Mouse (Mus musculus) kidney, adult 9 months (tissue): Measurements from ENCODE around the gene Vav1.
"Not testable (repeated sequence)": the region's sequence is repeated elsewhere in the genome, so short reads cannot be mapped to it uniquely, and the experiment has no call there.

Source experiments
- DNase-seq: peaks from one replicate; pipeline ENCODE4 v3.0.0; 2022

Gene Vav1

DNA sequence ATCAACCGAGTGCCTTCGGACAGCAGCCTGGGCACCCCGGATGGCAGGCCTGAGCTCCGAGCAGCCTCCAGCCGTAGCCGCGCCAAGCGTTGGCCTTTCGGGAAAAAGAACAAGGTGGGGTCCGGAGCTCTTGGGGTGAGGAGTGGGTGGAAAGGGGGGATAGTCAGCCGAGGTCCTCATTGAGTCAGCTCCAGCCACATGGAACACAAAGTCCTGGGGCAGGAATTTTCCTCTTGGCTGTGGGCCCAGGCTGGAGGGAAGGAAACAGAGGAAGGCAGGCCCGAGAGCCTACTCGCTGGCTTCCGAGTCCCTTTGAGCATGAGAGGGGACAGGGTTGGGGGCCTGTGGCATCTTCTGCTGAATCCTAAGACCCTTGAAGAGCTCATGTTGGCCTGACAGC, 23.5 kb upstream of the Vav1 start:
- DNase-seq = peak; percentile 44

GRCm38 (mm10) chr17:57256921-57257485, 21.9 kb upstream of the Vav1 start:
- DNase-seq = no peak

DNA sequence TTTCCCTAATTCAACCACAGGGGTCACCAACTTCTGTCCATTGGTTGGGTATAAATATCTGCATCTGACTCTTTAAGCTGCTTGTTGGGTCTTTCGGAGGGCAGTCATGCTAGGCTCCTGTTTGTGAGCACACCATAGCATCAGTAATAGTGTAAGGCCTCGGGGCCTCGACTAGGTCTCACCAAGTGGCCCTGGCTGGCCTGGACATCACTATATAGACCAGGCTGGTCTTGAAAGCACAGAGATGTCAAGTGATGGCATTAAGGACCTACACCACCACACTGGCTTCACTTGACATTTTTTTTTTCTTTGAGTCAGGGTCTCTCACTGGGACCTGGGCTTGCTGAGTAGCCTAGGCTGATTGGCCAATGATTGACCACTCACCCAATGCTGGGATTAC, 20.7 kb upstream of the Vav1 start:
- DNase-seq = no peak

DNA sequence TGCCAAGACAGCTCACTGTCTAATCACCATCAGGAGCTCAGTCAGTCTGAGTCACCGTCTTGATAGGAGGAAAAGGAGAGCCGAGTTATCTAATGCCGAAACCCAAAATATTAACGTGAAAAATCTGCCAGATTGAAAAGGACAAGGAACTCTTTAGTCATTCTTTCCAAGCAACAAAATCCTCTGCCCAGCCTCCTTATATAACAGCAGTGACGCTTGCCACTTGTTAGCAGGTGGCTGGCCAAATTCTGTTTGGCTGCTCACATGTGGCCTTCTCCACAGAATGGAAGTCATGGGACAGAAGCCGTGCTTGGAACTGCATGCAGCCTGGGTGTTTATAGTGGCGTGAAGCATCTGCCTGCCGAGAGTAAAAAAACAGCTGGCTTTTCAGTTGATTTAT, 19.2 kb upstream of the Vav1 start:
- DNase-seq = no peak

- no peak for DNase-seq
Measured at GRCm38 (mm10) chr17:57260351-57260750, 18.5 kb upstream of the Vav1 start.

DNA sequence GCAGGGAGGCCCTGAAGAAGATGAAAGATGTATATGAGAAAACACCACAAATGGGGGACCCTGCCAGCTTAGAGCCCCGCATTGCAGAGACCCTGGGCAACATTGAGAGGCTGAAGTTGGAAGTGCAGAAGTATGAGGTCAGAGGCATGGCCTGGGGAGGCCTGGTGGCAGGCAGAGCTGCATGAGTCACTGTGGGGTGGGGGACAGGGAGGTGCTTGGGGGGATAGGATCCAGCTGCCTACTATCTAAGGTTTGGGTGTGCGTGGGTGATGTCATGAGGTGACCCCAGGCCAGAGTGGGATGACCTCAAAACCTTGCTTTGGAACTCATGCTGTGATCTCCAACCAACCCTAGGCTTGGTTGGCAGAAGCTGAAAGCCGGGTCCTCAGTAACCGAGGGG, 17.6 kb upstream of the Vav1 start:
- no peak for DNase-seq

GRCm38 (mm10) chr17:57261796-57262195, 17.1 kb upstream of the Vav1 start:
- DNase-seq = no peak

- DNase-seq = no peak
Measured at GRCm38 (mm10) chr17:57262901-57263550, 15.9 kb upstream of the Vav1 start.

- no peak for DNase-seq
Measured at GRCm38 (mm10) chr17:57264164-57264563, 14.7 kb upstream of the Vav1 start.

GRCm38 (mm10) chr17:57264972-57265945, 13.6 kb upstream of the Vav1 start:
- peak; percentile 94 for DNase-seq

GRCm38 (mm10) chr17:57267556-57268126, 11.3 kb upstream of the Vav1 start:
- DNase-seq = no peak

DNA sequence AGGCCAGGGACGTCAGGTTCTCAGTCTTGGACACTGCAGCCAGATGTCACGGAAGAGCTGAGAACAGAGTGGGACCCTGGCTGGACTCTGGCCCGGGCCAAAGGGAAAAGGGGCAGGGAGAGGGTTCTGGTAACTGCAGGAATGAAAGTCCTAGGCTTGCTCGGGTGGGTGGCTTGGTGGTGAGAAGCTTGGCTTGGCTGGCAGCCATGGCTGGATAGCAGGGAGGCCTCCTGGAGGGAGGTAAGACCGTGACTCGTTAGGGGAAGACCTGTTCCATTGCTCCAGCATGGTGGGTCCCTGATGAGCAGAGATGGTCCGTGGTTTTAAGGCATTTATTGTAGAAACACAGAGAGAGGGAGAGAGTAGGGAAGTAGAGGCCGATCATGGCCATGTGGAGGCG, 7.6 kb upstream of the Vav1 start:
- DNase-seq = no peak

GRCm38 (mm10) chr17:57273846-57274245, 5.1 kb upstream of the Vav1 start:
- no peak for DNase-seq

DNA sequence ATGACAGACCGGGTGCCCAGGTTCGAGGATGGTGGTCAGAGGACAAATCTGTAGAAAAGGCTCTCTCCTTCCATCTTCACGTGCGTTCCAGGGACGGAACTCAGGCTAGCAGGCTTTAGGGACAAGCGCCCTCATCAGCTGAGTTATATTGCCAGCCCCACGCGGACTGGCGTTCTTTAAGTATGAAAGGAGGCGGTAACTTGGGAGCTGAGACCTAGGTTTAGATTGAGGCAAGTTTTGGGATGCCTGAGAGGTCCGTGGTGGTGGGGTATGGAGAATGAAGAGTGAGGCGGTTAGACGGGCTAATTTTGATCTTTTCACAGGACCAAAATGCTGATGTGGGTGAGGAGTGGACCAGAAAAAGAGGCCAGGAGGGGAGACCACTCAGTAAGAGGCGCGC, 4.2 kb upstream of the Vav1 start:
- DNase-seq = no peak

- peak; percentile 94 for DNase-seq
Measured at GRCm38 (mm10) chr17:57275111-57275996, 3.5 kb upstream of the Vav1 start.

- no peak for DNase-seq
Measured at GRCm38 (mm10) chr17:57275997-57276351, 2.9 kb upstream of the Vav1 start.

- DNase-seq = peak; percentile 86
Measured at GRCm38 (mm10) chr17:57276634-57277121, 2.2 kb upstream of the Vav1 start.

DNA sequence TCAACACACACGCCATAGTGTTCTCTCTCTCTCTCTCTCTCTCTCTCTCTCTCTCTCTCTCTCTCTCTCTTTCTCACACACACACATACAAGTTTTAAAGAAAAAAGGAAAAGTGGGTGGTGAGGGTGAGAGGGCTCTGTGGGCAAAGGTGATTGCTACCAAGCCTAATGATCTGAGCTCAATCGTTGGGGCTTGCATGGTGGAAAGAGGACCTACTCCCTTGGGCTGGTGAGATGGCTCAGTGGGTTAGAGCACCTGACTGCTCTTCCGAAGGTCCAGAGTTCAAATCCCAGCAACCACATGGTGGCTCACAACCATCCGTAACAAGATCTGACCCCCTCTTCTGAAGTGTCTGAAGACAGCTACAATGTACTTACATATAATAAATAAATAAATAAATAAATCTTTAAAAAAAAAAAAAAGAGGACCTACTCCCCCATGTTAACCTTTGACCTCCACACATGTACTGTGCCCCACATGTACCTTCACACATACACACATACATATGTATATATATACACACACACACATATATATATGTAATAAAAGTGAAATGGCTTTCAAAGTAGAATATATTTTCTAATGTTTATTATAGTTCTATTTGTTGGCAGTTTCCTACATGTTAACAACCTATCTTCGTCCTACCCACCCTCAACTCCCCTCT, 1.2 kb upstream of the Vav1 start:
- DNase-seq = not testable (repeated sequence)

GRCm38 (mm10) chr17:57278537-57278936, 363 bp upstream of the Vav1 start:
- no peak for DNase-seq

DNA sequence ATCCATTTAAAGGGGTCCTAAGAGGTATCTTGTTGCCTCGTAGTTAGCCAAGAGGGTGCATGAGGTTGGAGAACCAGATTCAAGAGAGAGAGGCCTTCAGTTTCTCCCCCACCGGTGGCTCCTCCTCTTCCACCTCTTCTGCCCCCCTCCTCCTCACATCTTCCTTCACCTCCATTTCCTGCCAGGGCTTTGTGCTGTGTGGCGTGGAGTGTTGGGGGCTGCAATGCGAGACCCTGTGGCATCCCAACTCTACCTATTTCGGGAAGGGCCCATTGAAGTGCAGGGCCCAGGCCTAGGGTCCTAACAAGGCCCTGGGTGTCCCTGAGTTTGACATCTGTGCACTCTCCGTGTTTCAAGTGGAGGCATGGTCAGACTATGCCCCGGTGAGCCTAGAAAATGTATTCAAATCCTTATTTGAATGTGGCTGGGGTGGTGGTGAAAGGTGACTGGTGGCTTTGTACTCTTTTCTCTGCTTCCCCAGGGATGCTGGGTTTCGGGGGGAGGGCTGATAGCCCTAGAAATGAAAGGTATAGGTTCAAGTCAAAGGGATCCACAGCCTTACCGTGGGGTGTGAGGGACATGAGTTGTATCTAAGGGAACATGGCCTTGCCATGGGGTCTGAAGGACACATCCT, 808 bp downstream of the Vav1 start:
- no peak for DNase-seq

DNA sequence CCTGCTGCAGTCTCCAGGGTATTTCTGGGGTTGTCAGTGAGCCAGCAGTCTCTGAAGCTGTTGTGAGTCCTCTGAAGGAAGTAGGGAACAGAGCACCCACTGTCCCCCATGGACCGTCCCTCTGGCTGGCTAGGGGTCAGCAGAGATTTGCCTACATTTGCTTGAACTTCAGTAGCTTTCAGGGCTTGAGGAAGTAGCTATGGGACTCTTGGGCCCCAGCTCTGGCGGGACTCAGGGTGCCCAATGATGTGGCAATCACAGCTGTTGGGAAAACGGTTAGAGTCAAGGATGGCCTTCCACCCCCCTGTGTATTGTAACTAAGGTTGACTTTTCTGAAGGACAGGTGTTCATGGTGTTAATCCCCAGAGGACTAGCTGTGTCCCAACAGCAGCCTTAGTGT, 1.5 kb downstream of the Vav1 start:
- no peak for DNase-seq
